Mouse (Mus musculus) lung, embryonic 15.5 days (tissue): ENCODE data around the gene Bpifb6. TPM values are rescaled to one million over a fixed set of nuclear protein-coding genes. Genes with fewer than 3 reads are reported as not detected.

Experiments
- ATAC-seq: fragments of 200-750 bp; cut with Nextera tagmentation; 2 replicates; pipeline ENCODE4 v1.8.0; 2017; ENCODE audit warnings: moderate number of reproducible peaks, borderline replicate concordance; ENCODE audit not compliant: low FRiP score, low TSS enrichment; ENCODE audit errors: extremely low read depth
- H3K27ac ChIP-seq: fragments of 300-500 bp; sonication (generic); 2 replicates; pipeline ENCODE4 v1.5.1; 2015; ENCODE audit warnings: moderate library complexity, mild to moderate bottlenecking, inconsistent platforms
- H3K27me3 ChIP-seq: fragments of 300-500 bp; sonication (generic); 2 replicates; pipeline ENCODE4 v1.6.1; 2015; ENCODE audit warnings: inconsistent platforms
- H3K36me3 ChIP-seq: fragments of 300-500 bp; sonication (generic); 2 replicates; pipeline ENCODE4 v1.6.1; 2015; ENCODE audit warnings: inconsistent platforms
- H3K4me1 ChIP-seq: fragments of 300-500 bp; sonication (generic); 2 replicates; pipeline ENCODE4 v1.6.1; 2015; ENCODE audit warnings: inconsistent platforms
- H3K4me2 ChIP-seq: fragments of 300-500 bp; sonication (generic); 2 replicates; pipeline ENCODE4 v1.6.1; 2015; ENCODE audit warnings: inconsistent platforms, mild to moderate bottlenecking, moderate library complexity
- H3K4me3 ChIP-seq: fragments of 300-500 bp; sonication (generic); 2 replicates; pipeline ENCODE4 v1.5.1; 2015; ENCODE audit warnings: mild to moderate bottlenecking, inconsistent platforms
- H3K9ac ChIP-seq: fragments of 300-500 bp; sonication (generic); 2 replicates; pipeline ENCODE4 v1.6.1; 2015; ENCODE audit warnings: inconsistent platforms
- H3K9me3 ChIP-seq: fragments of 300-500 bp; sonication (generic); 2 replicates; pipeline ENCODE4 v1.6.1; 2016; ENCODE audit warnings: inconsistent platforms
- WGBS: fragments of 180-500 bp; shearing (Covaris S2); methylation state at CpG from one replicate; pipeline ENCODE4 v1.1.7; 2015; 5-methylcytosine and 5-hydroxymethylcytosine counted together
- polyA plus RNA-seq: library from polyadenylated mRNA; unstranded; fragments of >200 nt; fragmentation: Nextera tagmentation; extraction: Ambion mirVana; gene quantifications from 2 replicates; pipeline ENCODE4 v1.2.1, GENCODE M21; 2015

Bpifb6 gene
- polyA plus RNA-seq, result not detected in 2 replicates

- Histone ChIP-seq H3K4me1 (no peaks in the 10 kb centered on the region), H3K27me3 (no peaks in the 10 kb centered on the region), H3K4me2 (no peak within 1 kb of the TSS), H3K27ac (no peak within 1 kb of the TSS), H3K9ac (no peak within 1 kb of the TSS), H3K9me3 (no peaks in the 10 kb centered on the region), H3K4me3 (no peak within 1 kb of the TSS), H3K36me3 (no peaks in the 10 kb centered on the region)
- no peak for ATAC-seq
- 74% methylated on average over 4 of the region's 4 CpGs for WGBS
Measured at GRCm38 (mm10) chr2:153900088-153900487, at the start of gene Bpifb6. Gene Bpifb6, plus strand, starts transcription at chr2:153900388.

DNA sequence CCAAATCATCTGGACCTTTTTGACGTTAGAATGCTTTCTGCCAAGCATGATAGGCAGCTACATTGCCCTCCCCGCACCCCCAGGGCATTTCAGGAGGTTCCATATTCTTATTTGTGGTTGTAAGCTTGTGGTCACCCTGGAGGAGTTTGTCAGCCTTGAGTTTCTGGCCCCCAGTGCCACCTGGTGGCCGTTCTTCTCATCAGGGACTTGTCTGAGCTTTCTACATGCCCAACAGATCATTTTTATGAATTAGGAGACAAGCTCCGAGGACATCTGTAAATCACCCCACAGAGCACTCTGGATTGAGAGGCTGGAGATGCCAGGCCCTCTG lies 49.2 kb upstream of the Bpifb6 start:
- no peak overlapping the region for H3K9ac ChIP-seq
- no peak for ATAC-seq
- no peak overlapping the region for H3K27ac ChIP-seq
- H3K27me3 ChIP-seq, result no peaks in the 10 kb centered on the region
- no peak overlapping the region for H3K4me3 ChIP-seq
- no peaks in the 10 kb centered on the region for H3K9me3 ChIP-seq
- WGBS, result 37% methylated on average over 4 of the region's 4 CpGs
- no peak overlapping the region for H3K4me2 ChIP-seq
- H3K36me3 ChIP-seq, result no peaks in the 10 kb centered on the region
- no peaks in the 10 kb centered on the region for H3K4me1 ChIP-seq

DNA sequence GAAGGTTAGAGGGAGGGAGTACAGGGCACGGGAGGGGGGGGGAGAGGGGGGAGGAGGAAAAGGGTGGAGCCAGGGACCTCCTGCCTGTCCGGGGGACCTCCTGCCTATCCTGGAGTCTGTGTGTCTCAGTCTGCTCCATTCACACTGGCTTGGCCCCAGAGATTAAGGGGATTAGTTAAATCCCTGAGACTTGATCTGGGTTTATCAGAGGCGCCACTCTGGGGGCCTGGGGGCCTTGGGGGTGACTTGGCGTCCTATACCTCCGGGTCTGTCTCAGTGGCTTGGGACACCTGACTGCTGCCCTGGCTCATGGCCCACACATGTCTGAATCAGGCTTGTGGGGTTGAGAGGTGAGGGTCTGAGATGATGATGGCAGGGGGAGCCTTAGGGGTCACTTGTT lies 46.6 kb upstream of the Bpifb6 start:
- H3K36me3 ChIP-seq, result no peaks in the 10 kb centered on the region
- ATAC-seq, result no peak
- H3K27ac ChIP-seq, result no peak overlapping the region
- no peaks in the 10 kb centered on the region for H3K27me3 ChIP-seq
- H3K9me3 ChIP-seq, result no peaks in the 10 kb centered on the region
- H3K4me3 ChIP-seq, result no peak overlapping the region
- no peak overlapping the region for H3K4me2 ChIP-seq
- WGBS, result 15% methylated on average over 4 of the region's 5 CpGs
- no peaks in the 10 kb centered on the region for H3K4me1 ChIP-seq
- H3K9ac ChIP-seq, result no peak overlapping the region

GRCm38 (mm10) chr2:153859581-153859980 lies 40.6 kb upstream of the Bpifb6 start:
- no peak overlapping the region for H3K4me3 ChIP-seq
- ATAC-seq, result no peak
- no peaks in the 10 kb centered on the region for H3K4me1 ChIP-seq
- no peaks in the 10 kb centered on the region for H3K9me3 ChIP-seq
- no peak overlapping the region for H3K4me2 ChIP-seq
- no peaks in the 10 kb centered on the region for H3K36me3 ChIP-seq
- no peak overlapping the region for H3K9ac ChIP-seq
- 78% methylated on average over 2 of the region's 2 CpGs for WGBS
- no peaks in the 10 kb centered on the region for H3K27me3 ChIP-seq
- no peak overlapping the region for H3K27ac ChIP-seq

DNA sequence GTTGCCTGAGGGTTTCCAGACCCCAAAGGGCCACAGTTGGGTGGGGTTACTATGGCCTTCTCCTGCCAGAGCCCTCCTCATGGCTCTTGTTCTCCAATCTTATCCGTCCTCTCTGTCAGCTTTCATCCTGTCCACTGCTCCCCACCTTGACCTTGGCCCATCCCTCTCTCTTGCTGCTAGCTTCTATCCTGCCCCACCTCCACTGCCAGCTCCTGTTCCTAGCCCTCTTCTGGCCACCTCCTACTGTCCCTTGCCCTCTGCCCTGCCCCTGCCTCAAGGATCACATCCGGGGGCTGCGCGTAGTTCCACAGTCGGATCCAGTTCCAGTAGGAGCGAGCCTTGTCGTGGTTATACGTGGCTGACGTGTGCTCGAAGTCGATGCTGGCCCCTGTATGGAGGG lies 39.9 kb upstream of the Bpifb6 start:
- ATAC-seq, result no peak
- WGBS, result 87% methylated on average over 11 of the region's 11 CpGs
- no peaks in the 10 kb centered on the region for H3K36me3 ChIP-seq
- H3K4me3 ChIP-seq, result no peak overlapping the region
- H3K4me1 ChIP-seq, result no peaks in the 10 kb centered on the region
- H3K9me3 ChIP-seq, result no peaks in the 10 kb centered on the region
- H3K27ac ChIP-seq, result no peak overlapping the region
- no peak overlapping the region for H3K4me2 ChIP-seq
- no peaks in the 10 kb centered on the region for H3K27me3 ChIP-seq
- no peak overlapping the region for H3K9ac ChIP-seq

- Histone ChIP-seq H3K27me3 (no peaks in the 10 kb centered on the region), H3K4me2 (no peak overlapping the region), H3K36me3 (no peaks in the 10 kb centered on the region), H3K9ac (no peak overlapping the region), H3K9me3 (no peaks in the 10 kb centered on the region), H3K4me1 (no peaks in the 10 kb centered on the region), H3K4me3 (no peak overlapping the region), H3K27ac (no peak overlapping the region)
- no peak for ATAC-seq
- WGBS, result 38% methylated on average over 3 of the region's 3 CpGs
Measured at GRCm38 (mm10) chr2:153860715-153861114, 39.5 kb upstream of the Bpifb6 start.

- Histone ChIP-seq H3K9ac (no peak overlapping the region), H3K4me1 (no peaks in the 10 kb centered on the region), H3K27ac (no peak overlapping the region), H3K4me3 (no peak overlapping the region), H3K4me2 (no peak overlapping the region), H3K27me3 (no peaks in the 10 kb centered on the region), H3K36me3 (no peaks in the 10 kb centered on the region), H3K9me3 (no peaks in the 10 kb centered on the region)
- no peak for ATAC-seq
- WGBS, result 72% methylated on average over 3 of the region's 3 CpGs
Measured at GRCm38 (mm10) chr2:153861960-153862359, 38.2 kb upstream of the Bpifb6 start.

GRCm38 (mm10) chr2:153870984-153871383 lies 29.2 kb upstream of the Bpifb6 start, which contains the start of gene Sun5:
Gene Sun5, minus strand, starts transcription at chr2:153871084.
- Histone ChIP-seq H3K27me3 (no peaks in the 10 kb centered on the region), H3K36me3 (no peaks in the 10 kb centered on the region), H3K27ac (no peak within 1 kb of the TSS), H3K4me2 (no peak within 1 kb of the TSS), H3K9ac (no peak within 1 kb of the TSS), H3K9me3 (no peaks in the 10 kb centered on the region), H3K4me1 (no peaks in the 10 kb centered on the region), H3K4me3 (no peak within 1 kb of the TSS)
- 80% methylated on average over 4 of the region's 4 CpGs for WGBS
- ATAC-seq, result no peak

DNA sequence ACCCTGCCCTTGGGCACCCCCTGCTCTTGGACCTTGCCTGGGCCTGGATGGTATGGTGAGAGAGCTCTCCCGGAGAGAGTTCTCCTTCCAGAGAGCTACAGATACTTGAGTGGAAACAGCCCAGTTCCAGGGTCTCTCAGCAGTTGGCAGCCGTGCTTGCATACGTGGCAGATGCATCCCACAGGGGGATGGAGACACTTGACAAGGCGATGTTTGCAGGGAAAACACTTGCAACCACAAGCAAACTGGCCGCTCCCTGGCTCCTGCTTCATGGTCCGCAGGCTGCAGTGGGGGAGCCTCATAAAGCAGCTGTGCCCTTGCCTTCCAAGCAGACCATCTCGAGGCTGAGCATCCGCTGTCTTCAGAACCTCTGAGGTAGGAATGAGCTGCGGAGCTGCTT lies 25.4 kb upstream of the Bpifb6 start, which contains the start of gene Bpifb2:
TSS of gene Bpifb2 (plus strand) at position 301 of the 400 bp plus-strand sequence.
- no peak within 1 kb of the TSS for H3K27ac ChIP-seq
- no peaks in the 10 kb centered on the region for H3K27me3 ChIP-seq
- H3K9me3 ChIP-seq, result no peaks in the 10 kb centered on the region
- no peak within 1 kb of the TSS for H3K9ac ChIP-seq
- no peaks in the 10 kb centered on the region for H3K36me3 ChIP-seq
- H3K4me3 ChIP-seq, result no peak within 1 kb of the TSS
- H3K4me1 ChIP-seq, result no peaks in the 10 kb centered on the region
- H3K4me2 ChIP-seq, result no peak within 1 kb of the TSS
- WGBS, result 57% methylated on average over 9 of the region's 9 CpGs
- ATAC-seq, result no peak

DNA sequence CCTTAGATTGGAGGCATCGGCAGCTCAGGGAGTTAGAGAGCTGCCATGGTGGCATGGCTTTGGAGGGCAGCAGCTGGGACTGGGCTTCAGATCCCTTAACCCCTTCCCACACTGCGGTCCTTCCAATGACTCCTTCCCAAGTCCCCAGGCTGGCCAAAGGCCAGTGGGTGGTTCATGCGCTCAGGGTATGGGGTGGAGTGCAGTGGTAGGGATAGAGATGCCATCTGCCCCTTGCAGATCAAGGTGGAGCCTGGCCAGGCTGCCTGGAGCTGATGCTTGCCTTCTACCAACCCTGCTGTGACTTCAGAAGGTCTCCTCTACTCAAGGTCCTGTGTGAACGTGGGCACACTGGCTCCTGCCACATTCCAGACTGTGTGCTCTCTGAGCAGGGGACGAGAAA lies 1.1 kb upstream of the Bpifb6 start:
- WGBS, result 67% methylated on average over 5 of the region's 5 CpGs
- H3K9ac ChIP-seq, result no peak overlapping the region
- no peaks in the 10 kb centered on the region for H3K4me1 ChIP-seq
- H3K4me3 ChIP-seq, result no peak overlapping the region
- no peaks in the 10 kb centered on the region for H3K9me3 ChIP-seq
- no peak for ATAC-seq
- H3K27me3 ChIP-seq, result no peaks in the 10 kb centered on the region
- no peak overlapping the region for H3K4me2 ChIP-seq
- no peak overlapping the region for H3K27ac ChIP-seq
- no peaks in the 10 kb centered on the region for H3K36me3 ChIP-seq

DNA sequence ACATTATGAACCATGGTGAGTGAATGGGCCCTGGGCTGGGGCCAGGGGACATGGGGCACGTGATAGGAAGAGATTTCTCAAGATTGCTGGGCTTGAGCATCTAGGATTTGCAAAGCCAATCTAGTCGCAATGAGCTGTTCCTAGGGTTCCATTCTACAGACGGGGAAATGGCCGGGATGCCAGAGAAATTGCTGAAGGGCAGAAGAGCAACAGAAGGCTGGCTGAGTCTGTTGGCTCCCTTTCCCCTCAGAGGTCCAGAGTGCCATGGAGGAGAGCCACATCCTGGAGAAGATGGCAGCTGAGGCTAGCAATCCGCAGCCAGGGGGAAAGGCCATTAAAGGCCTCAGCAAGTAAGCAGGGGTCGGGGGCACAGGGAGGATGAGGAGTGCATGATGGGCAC lies 2.5 kb downstream of the Bpifb6 start:
- H3K36me3 ChIP-seq, result no peaks in the 10 kb centered on the region
- H3K4me2 ChIP-seq, result no peak overlapping the region
- H3K27me3 ChIP-seq, result no peaks in the 10 kb centered on the region
- H3K9me3 ChIP-seq, result no peaks in the 10 kb centered on the region
- H3K27ac ChIP-seq, result no peak overlapping the region
- WGBS, result 74% methylated on average over 6 of the region's 6 CpGs
- no peak overlapping the region for H3K9ac ChIP-seq
- ATAC-seq, result no peak
- no peak overlapping the region for H3K4me3 ChIP-seq
- H3K4me1 ChIP-seq, result no peaks in the 10 kb centered on the region

- Histone ChIP-seq H3K4me3 (no peak overlapping the region), H3K36me3 (no peaks in the 10 kb centered on the region), H3K9me3 (no peaks in the 10 kb centered on the region), H3K27me3 (no peaks in the 10 kb centered on the region), H3K4me2 (no peak overlapping the region), H3K9ac (no peak overlapping the region), H3K4me1 (no peaks in the 10 kb centered on the region), H3K27ac (no peak overlapping the region)
- ATAC-seq, result no peak
- 77% methylated on average over 4 of the region's 4 CpGs for WGBS
Measured at GRCm38 (mm10) chr2:153906626-153907025, 6.4 kb downstream of the Bpifb6 start.

DNA sequence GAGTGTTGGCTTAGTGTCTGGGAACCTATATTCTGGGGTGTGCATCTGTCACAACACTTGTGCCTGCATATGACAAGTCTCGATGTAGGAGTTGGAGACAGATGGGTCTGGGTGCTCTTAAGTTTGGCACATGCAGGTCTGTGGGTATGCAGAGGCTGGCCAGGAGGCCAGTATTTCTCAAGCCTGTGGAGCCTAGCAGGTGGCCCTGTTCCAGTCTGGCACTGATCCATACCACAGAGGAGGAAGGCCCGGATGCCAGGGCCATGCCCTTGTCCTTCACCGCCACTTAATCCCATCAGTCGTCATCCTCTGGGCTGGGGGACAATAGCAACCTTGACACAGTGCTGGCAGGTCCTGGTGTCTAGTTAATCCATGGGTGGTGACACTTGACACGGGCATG lies 14.0 kb downstream of the Bpifb6 start:
- H3K4me3 ChIP-seq, result no peak overlapping the region
- no peaks in the 10 kb centered on the region for H3K36me3 ChIP-seq
- 56% methylated on average over 5 of the region's 5 CpGs for WGBS
- no peaks in the 10 kb centered on the region for H3K9me3 ChIP-seq
- H3K4me2 ChIP-seq, result no peak overlapping the region
- no peak overlapping the region for H3K27ac ChIP-seq
- H3K9ac ChIP-seq, result no peak overlapping the region
- no peaks in the 10 kb centered on the region for H3K4me1 ChIP-seq
- ATAC-seq, result no peak
- no peaks in the 10 kb centered on the region for H3K27me3 ChIP-seq
